Mouse (Mus musculus) E14TG2a.4 (cell line): Measurements from ENCODE around the gene Fkbp11.
A peak's percentile ranks its signal among the peaks of the same experiment; 100 is the strongest.

ENCODE experiments used
- H3K27me3 ChIP-seq: 2 replicates; pipeline ENCODE4 v1.6.1; 2014; ENCODE audit warnings: low read length, control low read depth; ENCODE audit not compliant: insufficient read depth
- H3K36me3 ChIP-seq: 2 replicates; pipeline ENCODE4 v1.6.1; 2014; ENCODE audit warnings: low read length, control low read depth; ENCODE audit not compliant: insufficient read depth
- H3K4me1 ChIP-seq: replicated peaks from 2 replicates; pipeline ENCODE4 v1.6.1; 2014; ENCODE audit warnings: low read depth, low read length, control low read depth
- H3K4me3 ChIP-seq: replicated peaks from 2 replicates; pipeline ENCODE4 v1.5.1; 2014; ENCODE audit warnings: mild to moderate bottlenecking, low read length
- H3K9me3 ChIP-seq: 2 replicates; pipeline ENCODE4 v1.6.1; 2014; ENCODE audit warnings: low read length, control low read depth
- CTCF ChIP-seq: conservative IDR thresholded peaks from 2 replicates; pipeline ENCODE4 v1.5.1; 2014; ENCODE audit warnings: low read length
- NANOG ChIP-seq: IDR thresholded peaks from 2 replicates; pipeline ENCODE4 v1.6.1; 2014; ENCODE audit warnings: borderline replicate concordance, low read length, mixed read lengths
- POU5F1 ChIP-seq: IDR thresholded peaks from 2 replicates; pipeline ENCODE4 v1.6.1; 2014; ENCODE audit warnings: low read length, borderline replicate concordance

Fkbp11 gene

GRCm38 (mm10) chr15:98771813-98772425 lies 43.9 kb upstream of the Fkbp11 start:
- no peaks in the 10 kb centered on the region for H3K36me3 ChIP-seq
- H3K4me3 ChIP-seq: peak overlapping the region; percentile 63
- H3K27me3 ChIP-seq: peaks cover 89% of the 10 kb centered on the region
- TF ChIP-seq NANOG: no peak
- no peak for TF ChIP-seq CTCF
- no peak for TF ChIP-seq POU5F1
- no peaks in the 10 kb centered on the region for H3K9me3 ChIP-seq
- peaks cover 48% of the 10 kb centered on the region for H3K4me1 ChIP-seq

GRCm38 (mm10) chr15:98768259-98768658 lies 40.3 kb upstream of the Fkbp11 start:
- peaks cover 66% of the 10 kb centered on the region for H3K27me3 ChIP-seq
- no peaks in the 10 kb centered on the region for H3K9me3 ChIP-seq
- H3K4me1 ChIP-seq: peaks cover 34% of the 10 kb centered on the region
- H3K4me3 ChIP-seq: no peak overlapping the region
- no peaks in the 10 kb centered on the region for H3K36me3 ChIP-seq
- no peak for TF ChIP-seq POU5F1
- TF ChIP-seq CTCF: no peak
- TF ChIP-seq NANOG: no peak

- peaks cover 7% of the 10 kb centered on the region for H3K36me3 ChIP-seq
- no peaks in the 10 kb centered on the region for H3K9me3 ChIP-seq
- peaks cover 25% of the 10 kb centered on the region for H3K4me1 ChIP-seq
- H3K4me3 ChIP-seq: no peak overlapping the region
- H3K27me3 ChIP-seq: peaks cover 43% of the 10 kb centered on the region
- TF ChIP-seq CTCF: no peak
These were observed 37.9 kb upstream of the Fkbp11 start for GRCm38 (mm10) chr15:98765929-98766328.

- no peak for TF ChIP-seq NANOG
- no peak for TF ChIP-seq POU5F1
- TF ChIP-seq CTCF: no peak
- Histone ChIP-seq H3K36me3 (peaks cover 36% of the 10 kb centered on the region), H3K9me3 (no peaks in the 10 kb centered on the region), H3K4me1 (peaks cover 32% of the 10 kb centered on the region), H3K27me3 (peaks cover 15% of the 10 kb centered on the region), H3K4me3 (peak within 1 kb of the TSS; percentile 99)
These were observed 34.9 kb upstream of the Fkbp11 start, which contains the start of gene Arf3 for GRCm38 (mm10) chr15:98762670-98763529. Arf3 (minus strand) TSS chr15:98763214.

GRCm38 (mm10) chr15:98762201-98762621 lies 34.2 kb upstream of the Fkbp11 start:
- peaks cover 40% of the 10 kb centered on the region for H3K36me3 ChIP-seq
- H3K9me3 ChIP-seq: no peaks in the 10 kb centered on the region
- peaks cover 32% of the 10 kb centered on the region for H3K4me1 ChIP-seq
- peaks cover 12% of the 10 kb centered on the region for H3K27me3 ChIP-seq
- TF ChIP-seq POU5F1: no peak
- TF ChIP-seq CTCF: no peak
- no peak for TF ChIP-seq NANOG
- peak overlapping the region; percentile 99 for H3K4me3 ChIP-seq

GRCm38 (mm10) chr15:98754125-98754524 lies 26.1 kb upstream of the Fkbp11 start:
- TF ChIP-seq POU5F1 (no peak), CTCF (no peak), NANOG (no peak)
- Histone ChIP-seq H3K4me3 (no peak overlapping the region), H3K27me3 (no peaks in the 10 kb centered on the region), H3K36me3 (peaks cover 63% of the 10 kb centered on the region), H3K4me1 (peaks cover 50% of the 10 kb centered on the region), H3K9me3 (no peaks in the 10 kb centered on the region)

- H3K36me3 ChIP-seq: peaks cover 55% of the 10 kb centered on the region
- no peak for TF ChIP-seq NANOG
- TF ChIP-seq POU5F1: no peak
- no peak for TF ChIP-seq CTCF
These were observed 25.0 kb upstream of the Fkbp11 start for GRCm38 (mm10) chr15:98753021-98753423.

GRCm38 (mm10) chr15:98749093-98749492 lies 21.1 kb upstream of the Fkbp11 start:
- peaks cover 65% of the 10 kb centered on the region for H3K36me3 ChIP-seq
- H3K4me1 ChIP-seq: peaks cover 51% of the 10 kb centered on the region
- H3K9me3 ChIP-seq: no peaks in the 10 kb centered on the region
- TF ChIP-seq NANOG: no peak
- TF ChIP-seq CTCF: no peak
- no peak for TF ChIP-seq POU5F1
- no peak overlapping the region for H3K4me3 ChIP-seq
- no peaks in the 10 kb centered on the region for H3K27me3 ChIP-seq

More at GRCm38 (mm10) chr15:98753021-98753423, 25.0 kb upstream of the Fkbp11 start:
- Histone ChIP-seq H3K9me3 (no peaks in the 10 kb centered on the region), H3K4me1 (peaks cover 56% of the 10 kb centered on the region), H3K4me3 (no peak overlapping the region), H3K27me3 (no peaks in the 10 kb centered on the region)
